16 mouse cellular contexts compared by ENCODE assay signal in genomic region chr2:168489953-168490352, GRCm38 (mm10).
"Had no signal": no experiment of that assay in that cellular context is flagged by ENCODE, and none has a peak within 500 bp of the region (broad histone marks: within the 10 kb centered on the region; RNA-seq: fewer than 3 reads in every experiment).

No protein-coding gene starts in this region.

- H3K27me3 ChIP-seq: liver, embryonic 13.5 days; liver, embryonic 15.5 days; lung, embryonic 15.5 days; midbrain, embryonic 12.5 days; neural tube, embryonic 12.5 days had no signal

- H3K27ac ChIP-seq: liver, embryonic 13.5 days; liver, embryonic 15.5 days; lung, embryonic 15.5 days; macrophage; midbrain, embryonic 10.5 days; midbrain, embryonic 12.5 days; neural tube, embryonic 12.5 days had no signal

- H3K4me2 ChIP-seq: liver, embryonic 11.5 days; liver, embryonic 13.5 days; liver, embryonic 15.5 days; lung, embryonic 15.5 days; midbrain, embryonic 12.5 days; neural tube, embryonic 12.5 days had no signal

- H3K4me1 ChIP-seq: liver, embryonic 13.5 days; liver, embryonic 15.5 days; lung, embryonic 15.5 days; midbrain, embryonic 10.5 days; midbrain, embryonic 12.5 days; neural tube, embryonic 12.5 days had no signal

- H3K9me3 ChIP-seq: liver, embryonic 13.5 days; liver, embryonic 15.5 days; lung, embryonic 15.5 days; midbrain, embryonic 10.5 days; midbrain, embryonic 12.5 days; neural tube, embryonic 12.5 days had no signal

- H3K9ac ChIP-seq: liver, embryonic 13.5 days; liver, embryonic 15.5 days; liver, postnatal 0 days; lung, embryonic 15.5 days; midbrain, embryonic 12.5 days; neural tube, embryonic 12.5 days had no signal

- H3K36me3 ChIP-seq: liver, embryonic 13.5 days; liver, embryonic 15.5 days; lung, embryonic 15.5 days; midbrain, embryonic 10.5 days; midbrain, embryonic 12.5 days; neural tube, embryonic 12.5 days had no signal

- H3K4me3 ChIP-seq: liver, embryonic 13.5 days; liver, embryonic 15.5 days; lung, embryonic 15.5 days; midbrain, embryonic 10.5 days; midbrain, embryonic 12.5 days; neural tube, embryonic 12.5 days had no signal

- DNase-seq: liver, embryonic 13.5 days; liver, postnatal 0 days; lung, adult 2 months; lung, postnatal 14 days; lung, postnatal 36 days; midbrain, embryonic 14.5 days; right cerebral cortex, postnatal 14 days; spleen, adult 18-20 months had no signal

- ATAC-seq: liver, postnatal 0 days; lung, postnatal 0 days had no signal
